Mouse (Mus musculus) forebrain, embryonic 12.5 days (tissue): ENCODE results near the gene Fgfr2. TPM values are rescaled to one million over a fixed set of nuclear protein-coding genes. Genes with fewer than 3 reads are reported as not detected.
A peak's percentile ranks its signal among the peaks of the same experiment; 100 is the strongest.

ENCODE experiments used
- ATAC-seq: fragments of 200-750 bp; cut with Nextera tagmentation; 2 replicates; pipeline ENCODE4 v1.8.0; 2017; ENCODE audit warnings: moderate TSS enrichment; ENCODE audit not compliant: low FRiP score
- H3K27ac ChIP-seq: fragments of 300-500 bp; sonication (generic); 2 replicates; pipeline ENCODE4 v1.5.1; 2016; ENCODE audit warnings: mild to moderate bottlenecking
- H3K27me3 ChIP-seq: fragments of 300-500 bp; sonication (generic); 2 replicates; pipeline ENCODE4 v1.6.1; 2016; ENCODE audit warnings: mild to moderate bottlenecking
- H3K36me3 ChIP-seq: fragments of 300-500 bp; sonication (generic); replicated peaks from 2 replicates; pipeline ENCODE4 v1.6.1; 2016; ENCODE audit warnings: mild to moderate bottlenecking
- H3K4me1 ChIP-seq: fragments of 300-500 bp; sonication (generic); 2 replicates; pipeline ENCODE4 v1.6.1; 2016
- H3K4me2 ChIP-seq: fragments of 300-500 bp; sonication (generic); 2 replicates; pipeline ENCODE4 v1.6.1; 2016; ENCODE audit warnings: mild to moderate bottlenecking, moderate library complexity
- H3K4me3 ChIP-seq: fragments of 300-500 bp; sonication (generic); replicated peaks from 2 replicates; pipeline ENCODE4 v1.5.1; 2016; ENCODE audit warnings: mild to moderate bottlenecking
- H3K9ac ChIP-seq: fragments of 300-500 bp; sonication (generic); 2 replicates; pipeline ENCODE4 v1.6.1; 2016; ENCODE audit warnings: mild to moderate bottlenecking
- H3K9me3 ChIP-seq: fragments of 300-500 bp; sonication (generic); 2 replicates; pipeline ENCODE4 v1.6.1; 2016
- WGBS: fragments of 180-500 bp; shearing (Covaris S2); methylation state at CpG from one replicate; pipeline ENCODE4 v1.1.7; 2016; 5-methylcytosine and 5-hydroxymethylcytosine counted together
- polyA plus RNA-seq: library from polyadenylated mRNA; unstranded; fragments of >200 nt; fragmentation: Nextera tagmentation; extraction: Ambion mirVana; gene quantifications from 2 replicates; pipeline ENCODE4 v1.2.1, GENCODE M21; 2016

Fgfr2 gene
- polyA plus RNA-seq, 1 experiment from 2014 or later: 89.6 TPM

GRCm38 (mm10) chr7:132787022-132787421, 336.1 kb downstream of the Fgfr2 start:
- Histone ChIP-seq H3K27ac (no peak overlapping the region), H3K4me3 (no peak overlapping the region), H3K27me3 (no peaks in the 10 kb centered on the region), H3K36me3 (no peaks in the 10 kb centered on the region), H3K9ac (no peak overlapping the region), H3K4me2 (no peak overlapping the region), H3K4me1 (peaks cover 22% of the 10 kb centered on the region), H3K9me3 (no peaks in the 10 kb centered on the region)
- ATAC-seq: no peak
- 95% methylated on average over 4 of the region's 4 CpGs for WGBS

DNA sequence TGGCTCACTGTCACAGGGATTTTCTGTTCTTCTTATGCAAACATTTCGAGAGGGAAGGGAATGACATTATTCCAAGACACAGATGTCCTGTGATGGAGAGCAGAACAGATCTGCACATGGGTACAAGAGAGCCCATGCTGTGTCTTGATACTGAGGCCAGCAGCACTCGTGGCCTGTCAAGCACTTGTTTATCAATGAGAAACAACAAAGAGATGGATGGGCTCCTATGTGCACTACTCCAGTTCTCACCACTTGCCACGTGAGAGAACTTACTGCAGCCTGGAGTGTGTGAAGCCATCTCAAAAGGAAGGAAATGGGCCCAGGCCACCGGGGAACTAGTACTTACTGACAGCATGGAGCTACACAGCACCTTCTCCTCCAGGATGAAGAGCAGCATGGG, 336.6 kb downstream of the Fgfr2 start:
- H3K9me3 ChIP-seq: no peaks in the 10 kb centered on the region
- WGBS: 40% methylated on average over 4 of the region's 4 CpGs
- peaks cover 27% of the 10 kb centered on the region for H3K4me1 ChIP-seq
- no peak for ATAC-seq
- no peaks in the 10 kb centered on the region for H3K36me3 ChIP-seq
- no peak overlapping the region for H3K9ac ChIP-seq
- H3K27me3 ChIP-seq: no peaks in the 10 kb centered on the region
- H3K4me2 ChIP-seq: no peak overlapping the region
- H3K4me3 ChIP-seq: no peak overlapping the region
- peak overlapping the region; percentile 36; the same call in 1 of the 2 replicates for H3K27ac ChIP-seq

DNA sequence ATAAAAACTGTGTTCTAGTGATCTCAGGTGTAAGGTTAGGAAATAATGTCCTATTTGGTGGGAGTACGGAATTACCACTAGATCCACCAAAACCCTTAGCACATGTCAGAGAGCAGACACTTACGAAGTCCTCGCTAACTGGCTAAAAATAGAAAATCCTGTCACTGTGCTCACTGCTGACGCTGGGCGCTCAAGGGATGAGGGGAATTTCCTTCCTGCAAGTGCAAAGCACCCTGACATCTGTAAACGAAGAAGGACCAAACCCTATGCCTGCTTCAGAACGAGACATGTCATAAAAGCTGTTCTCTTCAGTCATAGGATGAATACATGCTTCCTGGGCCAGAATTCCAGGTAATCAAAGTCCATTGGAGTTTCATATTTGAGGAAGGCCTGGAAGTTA, 337.1 kb downstream of the Fgfr2 start:
- Histone ChIP-seq H3K9ac (no peak overlapping the region), H3K27ac (0 out of 2 replicates have a peak overlapping the region, but pooled peaks have one; percentile 2), H3K4me1 (peaks cover 32% of the 10 kb centered on the region), H3K4me3 (no peak overlapping the region), H3K9me3 (no peaks in the 10 kb centered on the region), H3K36me3 (no peaks in the 10 kb centered on the region), H3K27me3 (no peaks in the 10 kb centered on the region), H3K4me2 (no peak overlapping the region)
- 81% methylated on average over 7 of the region's 7 CpGs for WGBS
- ATAC-seq: no peak

GRCm38 (mm10) chr7:132784101-132784500, 339.0 kb downstream of the Fgfr2 start:
- Histone ChIP-seq H3K4me1 (peaks cover 42% of the 10 kb centered on the region), H3K9me3 (no peaks in the 10 kb centered on the region), H3K9ac (no peak overlapping the region), H3K36me3 (0 out of 2 replicates have a peak, but pooled peaks cover 3% of the 10 kb centered on the region), H3K27me3 (no peaks in the 10 kb centered on the region), H3K4me2 (no peak overlapping the region), H3K27ac (no peak overlapping the region), H3K4me3 (no peak overlapping the region)
- WGBS: 90% methylated on average over 5 of the region's 5 CpGs
- ATAC-seq: no peak

DNA sequence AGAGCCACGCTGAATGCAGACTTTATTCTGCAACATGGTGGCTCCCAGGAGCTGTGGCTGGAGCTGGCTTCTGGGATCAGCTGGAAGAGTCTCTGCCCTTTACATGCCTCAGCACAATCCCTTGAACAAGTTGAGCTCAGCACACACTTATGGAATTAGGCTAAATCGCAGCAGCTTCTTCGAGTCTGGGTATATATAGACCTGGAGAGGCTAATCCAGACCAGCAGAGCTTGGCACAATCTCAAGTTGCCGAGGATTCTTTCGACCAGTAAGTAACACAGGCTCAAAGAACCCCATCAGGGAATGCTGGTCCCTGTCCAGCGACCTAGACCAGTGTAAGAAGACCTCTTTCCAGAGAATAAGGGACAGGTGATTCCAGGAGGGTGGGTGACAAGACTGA, 341.3 kb downstream of the Fgfr2 start:
- 54% methylated on average over 6 of the region's 6 CpGs for WGBS
- H3K4me1 ChIP-seq: peaks cover 41% of the 10 kb centered on the region
- peak overlapping the region; percentile 66 for H3K27ac ChIP-seq
- no peaks in the 10 kb centered on the region for H3K27me3 ChIP-seq
- no peaks in the 10 kb centered on the region for H3K9me3 ChIP-seq
- H3K4me2 ChIP-seq: peak overlapping the region; percentile 17; the same call in 1 of the 2 replicates
- peaks cover 25% of the 10 kb centered on the region for H3K36me3 ChIP-seq
- H3K9ac ChIP-seq: no peak overlapping the region
- no peak overlapping the region for H3K4me3 ChIP-seq
- no peak for ATAC-seq

- ATAC-seq: peak; percentile 87
- no peaks in the 10 kb centered on the region for H3K9me3 ChIP-seq
- peak overlapping the region; percentile 17 for H3K4me2 ChIP-seq
- H3K27me3 ChIP-seq: no peaks in the 10 kb centered on the region
- 21% methylated on average over 7 of the region's 7 CpGs for WGBS
- peaks cover 35% of the 10 kb centered on the region for H3K4me1 ChIP-seq
- peak overlapping the region; percentile 21; the same call in 1 of the 2 replicates for H3K9ac ChIP-seq
- no peak overlapping the region for H3K4me3 ChIP-seq
- H3K36me3 ChIP-seq: peaks cover 31% of the 10 kb centered on the region
- H3K27ac ChIP-seq: peak overlapping the region; percentile 66
Observed at GRCm38 (mm10) chr7:132781130-132781814, 341.9 kb downstream of the Fgfr2 start.

GRCm38 (mm10) chr7:132780611-132781010, 342.5 kb downstream of the Fgfr2 start:
- Histone ChIP-seq H3K9ac (no peak overlapping the region), H3K4me1 (peaks cover 29% of the 10 kb centered on the region), H3K4me3 (no peak overlapping the region), H3K9me3 (no peaks in the 10 kb centered on the region), H3K4me2 (peak overlapping the region; percentile 10; the same call in 1 of the 2 replicates), H3K27ac (peak overlapping the region; percentile 66), H3K27me3 (no peaks in the 10 kb centered on the region), H3K36me3 (peaks cover 38% of the 10 kb centered on the region)
- ATAC-seq: no peak
- WGBS: 29% methylated on average over 4 of the region's 4 CpGs

DNA sequence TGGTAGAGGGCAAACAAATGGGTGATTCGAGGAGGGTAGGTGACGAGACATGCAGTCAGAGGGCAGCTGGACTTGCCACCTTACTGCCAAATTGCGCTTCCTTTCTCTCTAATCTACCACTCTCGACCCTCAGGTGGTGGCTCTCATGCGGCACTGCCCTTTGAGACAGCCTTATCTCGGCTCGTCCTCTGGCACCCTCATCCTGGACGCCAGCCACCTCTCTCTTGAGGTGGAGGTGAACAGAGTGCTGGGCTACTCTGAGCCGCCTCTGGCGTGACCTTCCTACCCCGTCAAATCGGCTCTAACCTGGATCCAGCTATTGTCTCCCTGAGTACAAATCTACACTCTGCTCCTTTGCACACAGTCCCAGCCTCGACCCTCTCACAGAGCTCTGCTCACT, 344.5 kb downstream of the Fgfr2 start:
- H3K27me3 ChIP-seq: no peaks in the 10 kb centered on the region
- WGBS: 95% methylated on average over 13 of the region's 13 CpGs
- no peak overlapping the region for H3K27ac ChIP-seq
- H3K4me2 ChIP-seq: no peak overlapping the region
- H3K9ac ChIP-seq: no peak overlapping the region
- ATAC-seq: no peak
- H3K36me3 ChIP-seq: peaks cover 56% of the 10 kb centered on the region
- no peaks in the 10 kb centered on the region for H3K9me3 ChIP-seq
- peaks cover 23% of the 10 kb centered on the region for H3K4me1 ChIP-seq
- H3K4me3 ChIP-seq: no peak overlapping the region

DNA sequence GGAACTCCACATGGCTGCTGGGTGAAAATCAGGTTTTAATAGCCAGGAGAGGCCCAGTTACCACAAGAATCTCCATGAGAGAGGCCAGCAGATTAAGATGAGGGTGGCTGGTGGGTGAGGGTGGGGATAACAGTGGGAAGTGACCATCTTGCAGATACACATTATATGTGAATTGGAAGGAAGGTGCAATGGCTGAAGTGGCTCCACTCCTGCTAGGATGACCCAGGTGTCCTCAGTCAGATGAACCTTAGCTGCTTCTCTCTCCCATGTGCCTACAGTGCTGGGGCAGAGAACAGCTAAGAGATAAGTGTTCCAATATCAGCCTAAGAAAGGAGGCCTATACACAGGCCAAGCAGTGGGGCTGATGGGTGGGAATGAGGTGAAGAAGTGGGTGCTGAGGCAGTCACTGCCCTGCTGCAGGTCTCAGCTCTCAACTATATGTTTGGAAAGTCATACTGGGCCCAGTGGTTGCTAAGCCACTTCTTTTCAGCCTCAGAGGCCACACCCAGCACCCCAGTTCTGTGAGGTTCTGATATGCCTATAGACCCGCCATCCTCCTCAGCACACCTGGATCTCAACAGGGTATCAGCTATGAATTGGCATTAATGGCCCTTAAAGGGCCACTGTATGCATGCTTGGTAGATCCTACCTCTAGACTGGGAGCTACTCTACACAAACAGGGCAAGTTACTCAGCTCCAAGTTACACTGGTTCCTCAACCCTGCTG, 345.3 kb downstream of the Fgfr2 start:
- Histone ChIP-seq H3K9ac (no peak overlapping the region), H3K27me3 (no peaks in the 10 kb centered on the region), H3K9me3 (no peaks in the 10 kb centered on the region), H3K4me3 (no peak overlapping the region), H3K27ac (no peak overlapping the region), H3K4me2 (no peak overlapping the region), H3K4me1 (peaks cover 23% of the 10 kb centered on the region), H3K36me3 (peaks cover 64% of the 10 kb centered on the region)
- WGBS: 89% methylated on average over 1 of the region's 1 CpGs
- no peak for ATAC-seq

- Histone ChIP-seq H3K9me3 (no peaks in the 10 kb centered on the region), H3K4me2 (no peak overlapping the region), H3K4me3 (no peak overlapping the region), H3K27me3 (no peaks in the 10 kb centered on the region), H3K9ac (no peak overlapping the region), H3K27ac (0 out of 2 replicates have a peak overlapping the region, but pooled peaks have one; percentile 19), H3K36me3 (peaks cover 71% of the 10 kb centered on the region), H3K4me1 (peaks cover 22% of the 10 kb centered on the region)
- ATAC-seq: no peak
- 82% methylated on average over 7 of the region's 7 CpGs for WGBS
Observed at GRCm38 (mm10) chr7:132777117-132777516, 346.0 kb downstream of the Fgfr2 start.

GRCm38 (mm10) chr7:132776338-132777111, 346.6 kb downstream of the Fgfr2 start:
- no peaks in the 10 kb centered on the region for H3K27me3 ChIP-seq
- 85% methylated on average over 7 of the region's 7 CpGs for WGBS
- H3K36me3 ChIP-seq: peaks cover 75% of the 10 kb centered on the region

DNA sequence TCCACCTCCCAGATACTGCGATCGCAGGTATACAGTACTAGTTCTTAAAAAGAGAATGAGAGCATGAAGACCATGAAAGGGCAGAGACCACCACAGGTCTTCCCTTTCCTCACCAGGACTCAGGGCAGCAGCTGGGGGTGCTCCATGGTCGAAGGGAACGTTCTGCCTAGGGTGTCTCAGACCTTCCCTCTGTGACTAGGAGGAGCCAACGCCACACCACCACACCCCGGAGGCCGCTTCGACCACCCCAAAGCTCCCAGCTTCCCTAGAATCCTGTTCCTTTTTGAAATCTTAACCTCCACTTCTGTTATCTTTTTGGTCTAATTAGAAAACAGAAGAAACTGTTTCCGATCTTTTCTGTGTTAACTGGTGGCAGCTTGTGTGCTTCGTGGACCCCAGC, 347.2 kb downstream of the Fgfr2 start:
- Histone ChIP-seq H3K9me3 (no peaks in the 10 kb centered on the region), H3K4me2 (no peak overlapping the region), H3K4me1 (peaks cover 17% of the 10 kb centered on the region), H3K9ac (no peak overlapping the region), H3K4me3 (no peak overlapping the region), H3K27me3 (no peaks in the 10 kb centered on the region), H3K27ac (no peak overlapping the region), H3K36me3 (peaks cover 79% of the 10 kb centered on the region)
- 96% methylated on average over 10 of the region's 10 CpGs for WGBS
- no peak for ATAC-seq

More at GRCm38 (mm10) chr7:132776338-132777111, 346.6 kb downstream of the Fgfr2 start:
- Histone ChIP-seq H3K4me1 (peaks cover 22% of the 10 kb centered on the region), H3K4me3 (no peak overlapping the region), H3K27ac (0 out of 2 replicates have a peak overlapping the region, but pooled peaks have one; percentile 19), H3K9ac (no peak overlapping the region), H3K4me2 (no peak overlapping the region), H3K9me3 (no peaks in the 10 kb centered on the region)
- ATAC-seq: no peak
